Comparison of ENCODE assay signal across 16 mouse cellular contexts in genomic region chr6:149330332-149330731, GRCm38 (mm10).
"Had no signal": no experiment of that assay in that cellular context is flagged by ENCODE, and none has a peak within 500 bp of the region (broad histone marks: within the 10 kb centered on the region; RNA-seq: fewer than 3 reads in every experiment).

No protein-coding gene starts in this region.

- H3K4me1 ChIP-seq: liver, embryonic 15.5 days; lung, embryonic 15.5 days; midbrain, embryonic 12.5 days; midbrain, embryonic 15.5 days; neural tube, embryonic 12.5 days had no signal

- DNase-seq: liver, postnatal 0 days; lung, adult 2 months; lung, postnatal 14 days; lung, postnatal 36 days; right cerebral cortex, postnatal 14 days; thymus, adult 18-20 months; thymus, postnatal 14 days; thymus, postnatal 36 days had no signal

- H3K27ac ChIP-seq: liver, embryonic 15.5 days; lung, embryonic 15.5 days; macrophage; midbrain, embryonic 12.5 days; midbrain, embryonic 15.5 days; neural tube, embryonic 12.5 days had no signal

- H3K4me3 ChIP-seq: liver, embryonic 15.5 days; lung, embryonic 15.5 days; megakaryocyte, embryonic 14.5 days; midbrain, embryonic 12.5 days; midbrain, embryonic 15.5 days; neural tube, embryonic 12.5 days had no signal

- H3K9ac ChIP-seq: liver, embryonic 15.5 days; liver, postnatal 0 days; lung, embryonic 15.5 days; midbrain, embryonic 12.5 days; midbrain, embryonic 15.5 days; neural tube, embryonic 12.5 days had no signal

- H3K4me2 ChIP-seq: liver, embryonic 15.5 days; lung, embryonic 15.5 days; midbrain, embryonic 12.5 days; midbrain, embryonic 15.5 days; neural tube, embryonic 12.5 days had no signal

- ATAC-seq: liver, postnatal 0 days; lung, postnatal 0 days; midbrain, embryonic 15.5 days had no signal

- H3K27me3 ChIP-seq: liver, embryonic 15.5 days; lung, embryonic 15.5 days; megakaryocyte, embryonic 14.5 days; midbrain, embryonic 12.5 days; midbrain, embryonic 15.5 days; neural tube, embryonic 12.5 days had no signal

- H3K9me3 ChIP-seq: liver, embryonic 15.5 days; lung, embryonic 15.5 days; midbrain, embryonic 12.5 days; midbrain, embryonic 15.5 days; neural tube, embryonic 12.5 days had no signal
